Mouse (Mus musculus): Measurements from ENCODE around the gene Wdr90. TPM values are rescaled to one million over a fixed set of nuclear protein-coding genes. Genes with fewer than 3 reads are reported as not detected.
A peak's percentile ranks its signal among the peaks of the same experiment; 100 is the strongest.

The Wdr90 gene
- polyA plus RNA-seq, 1 experiment from 2014 or later = 15.1 TPM

DNA sequence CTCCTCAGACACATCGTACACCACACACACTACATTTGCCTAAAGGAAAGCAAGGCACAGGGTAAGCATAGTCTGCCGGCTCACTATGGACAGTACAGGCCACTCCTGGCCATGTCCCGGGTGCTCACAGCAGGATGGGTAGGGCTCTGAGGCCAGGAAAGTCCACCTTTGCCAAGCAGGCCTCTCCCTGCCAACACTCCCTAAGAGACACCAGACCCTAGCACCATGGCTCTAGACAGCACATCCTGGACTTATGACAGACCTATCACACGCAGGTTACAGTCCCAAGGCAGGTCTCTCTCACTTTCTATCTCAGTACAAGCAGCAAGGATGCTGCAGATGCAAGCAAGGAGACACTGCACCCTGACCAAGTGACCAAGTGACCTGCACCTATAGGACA, 18.2 kb downstream of the Wdr90 start:
- H3K9ac ChIP-seq = peak overlapping the region; percentile 95
- 86% methylated on average over 4 of the region's 4 CpGs for WGBS
- H3K27me3 ChIP-seq (replicated peaks) = no peaks in the 10 kb centered on the region
- H3K4me1 ChIP-seq = peaks cover 23% of the 10 kb centered on the region
- H3K4me2 ChIP-seq = peak overlapping the region; percentile 88
- H3K4me3 ChIP-seq = peak overlapping the region; percentile 84
- ATAC-seq (ENCODE audit: extremely low read depth, insufficient number of reproducible peaks, low FRiP score, low TSS enrichment) = no peak
- H3K27ac ChIP-seq (replicated peaks) = peak overlapping the region; percentile 88; the same call in 1 of the 2 replicates
- peaks cover 72% of the 10 kb centered on the region for H3K36me3 ChIP-seq
- no peaks in the 10 kb centered on the region for H3K9me3 ChIP-seq

- Histone ChIP-seq H3K4me1 (peaks cover 29% of the 10 kb centered on the region), H3K4me3 (no peak overlapping the region), H3K9me3 (no peaks in the 10 kb centered on the region), H3K4me2 (no peak overlapping the region), H3K27ac (replicated peaks) (no peak overlapping the region), H3K27me3 (replicated peaks) (no peaks in the 10 kb centered on the region), H3K9ac (no peak overlapping the region), H3K36me3 (peaks cover 72% of the 10 kb centered on the region)
- no peak for ATAC-seq (ENCODE audit: extremely low read depth, insufficient number of reproducible peaks, low FRiP score, low TSS enrichment)
- 80% methylated on average over 3 of the region's 3 CpGs for WGBS
Measured at GRCm38 (mm10) chr17:25842509-25842908, 18.8 kb downstream of the Wdr90 start.

GRCm38 (mm10) chr17:25841117-25841880, 20.0 kb downstream of the Wdr90 start, which contains the start of gene Gm20683:
Gm20683 (minus strand) TSS chr17:25841763.
- Histone ChIP-seq H3K4me1 (peaks cover 41% of the 10 kb centered on the region), H3K27me3 (replicated peaks) (no peaks in the 10 kb centered on the region), H3K9ac (no peak within 1 kb of the TSS), H3K36me3 (peaks cover 63% of the 10 kb centered on the region), H3K4me3 (no peak within 1 kb of the TSS), H3K27ac (replicated peaks) (no peak within 1 kb of the TSS), H3K9me3 (no peaks in the 10 kb centered on the region), H3K4me2 (no peak within 1 kb of the TSS)
- 89% methylated on average over 22 of the region's 22 CpGs for WGBS
- no peak for ATAC-seq (ENCODE audit: extremely low read depth, insufficient number of reproducible peaks, low FRiP score, low TSS enrichment)

DNA sequence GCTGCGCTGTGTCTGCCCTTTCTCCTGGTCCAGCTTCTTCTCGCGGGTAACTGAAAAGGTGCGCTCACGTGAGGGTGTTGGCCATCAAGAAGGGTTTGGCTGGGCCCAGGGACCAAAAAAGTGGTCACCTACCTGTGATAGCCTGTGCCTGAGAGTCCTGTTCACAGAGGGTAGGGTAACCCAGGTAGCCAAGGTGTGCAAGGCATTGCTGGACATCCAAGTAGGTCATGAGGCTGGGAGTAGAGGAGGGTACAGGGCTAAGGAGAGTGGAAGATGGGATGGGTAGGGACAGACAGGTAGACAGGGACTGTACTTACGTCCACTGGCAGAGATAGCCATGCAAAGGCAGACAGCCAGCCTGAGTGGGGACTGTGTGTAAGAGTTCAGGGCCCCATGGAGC, 20.8 kb downstream of the Wdr90 start:
- no peak for ATAC-seq (ENCODE audit: extremely low read depth, insufficient number of reproducible peaks, low FRiP score, low TSS enrichment)
- Histone ChIP-seq H3K9me3 (no peaks in the 10 kb centered on the region), H3K36me3 (peaks cover 62% of the 10 kb centered on the region), H3K27me3 (replicated peaks) (no peaks in the 10 kb centered on the region), H3K4me3 (no peak overlapping the region), H3K4me2 (no peak overlapping the region), H3K9ac (no peak overlapping the region), H3K27ac (replicated peaks) (no peak overlapping the region), H3K4me1 (peaks cover 49% of the 10 kb centered on the region)
- 95% methylated on average over 6 of the region's 6 CpGs for WGBS

- no peaks in the 10 kb centered on the region for H3K27me3 ChIP-seq (replicated peaks)
- H3K4me2 ChIP-seq = no peak overlapping the region
- peaks cover 68% of the 10 kb centered on the region for H3K36me3 ChIP-seq
- no peak overlapping the region for H3K4me3 ChIP-seq
- no peaks in the 10 kb centered on the region for H3K9me3 ChIP-seq
- WGBS = 82% methylated on average over 14 of the region's 14 CpGs
- H3K4me1 ChIP-seq = peaks cover 53% of the 10 kb centered on the region
- no peak for ATAC-seq (ENCODE audit: extremely low read depth, insufficient number of reproducible peaks, low FRiP score, low TSS enrichment)
- H3K9ac ChIP-seq = no peak overlapping the region
- H3K27ac ChIP-seq (replicated peaks) = no peak overlapping the region
Measured at GRCm38 (mm10) chr17:25839455-25840235, 21.7 kb downstream of the Wdr90 start.

- Histone ChIP-seq H3K36me3 (peaks cover 71% of the 10 kb centered on the region), H3K4me1 (peaks cover 58% of the 10 kb centered on the region), H3K9me3 (no peaks in the 10 kb centered on the region), H3K9ac (0 out of 2 replicates have a peak overlapping the region, but pooled peaks have one; percentile 5), H3K27ac (replicated peaks) (no peak overlapping the region), H3K27me3 (replicated peaks) (no peaks in the 10 kb centered on the region), H3K4me2 (no peak overlapping the region), H3K4me3 (no peak overlapping the region)
- ATAC-seq (ENCODE audit: extremely low read depth, insufficient number of reproducible peaks, low FRiP score, low TSS enrichment) = no peak
- 79% methylated on average over 4 of the region's 4 CpGs for WGBS
Measured at GRCm38 (mm10) chr17:25838904-25839303, 22.4 kb downstream of the Wdr90 start.

GRCm38 (mm10) chr17:25837533-25837932, 23.8 kb downstream of the Wdr90 start:
- Histone ChIP-seq H3K9ac (peak overlapping the region; percentile 84), H3K4me2 (peak overlapping the region; percentile 86), H3K4me1 (peaks cover 49% of the 10 kb centered on the region), H3K9me3 (no peaks in the 10 kb centered on the region), H3K27me3 (replicated peaks) (no peaks in the 10 kb centered on the region), H3K4me3 (peak overlapping the region; percentile 53; the same call in 1 of the 2 replicates), H3K36me3 (peaks cover 69% of the 10 kb centered on the region), H3K27ac (replicated peaks) (peak overlapping the region; percentile 74)
- 44% methylated on average over 3 of the region's 3 CpGs for WGBS
- ATAC-seq (ENCODE audit: extremely low read depth, insufficient number of reproducible peaks, low FRiP score, low TSS enrichment) = no peak

DNA sequence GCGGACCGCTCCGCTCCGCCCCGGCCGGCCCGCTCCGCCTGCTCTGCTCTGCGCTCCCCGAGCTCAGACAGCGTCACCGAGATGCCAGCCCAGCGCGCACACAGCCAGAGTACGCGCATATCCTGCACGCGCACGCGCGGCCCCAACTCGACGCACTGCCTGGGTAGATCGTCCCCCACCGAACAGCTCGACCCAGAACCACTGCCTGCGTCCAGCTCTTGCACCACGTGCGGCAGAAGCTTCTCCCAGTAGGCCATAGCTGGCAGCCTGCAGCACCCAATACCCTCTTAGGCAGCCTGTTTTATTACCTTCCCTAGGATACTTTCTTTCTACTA, 24.3 kb downstream of the Wdr90 start, which contains the start of gene Rhbdl1:
TSS of gene Rhbdl1 (minus strand) at position 220 of the 335 bp plus-strand sequence.
- no peaks in the 10 kb centered on the region for H3K9me3 ChIP-seq
- H3K27me3 ChIP-seq (replicated peaks) = no peaks in the 10 kb centered on the region
- WGBS = 2% methylated on average over 29 of the region's 29 CpGs
- H3K27ac ChIP-seq (replicated peaks) = peak within 1 kb of the TSS; percentile 74
- peaks cover 64% of the 10 kb centered on the region for H3K36me3 ChIP-seq
- ATAC-seq (ENCODE audit: extremely low read depth, insufficient number of reproducible peaks, low FRiP score, low TSS enrichment) = no peak
- H3K4me1 ChIP-seq = peaks cover 51% of the 10 kb centered on the region
- peak within 1 kb of the TSS; percentile 86 for H3K4me2 ChIP-seq
- H3K4me3 ChIP-seq = peak within 1 kb of the TSS; percentile 53
- peak within 1 kb of the TSS; percentile 84 for H3K9ac ChIP-seq

- Histone ChIP-seq H3K4me3 (peak overlapping the region; percentile 53), H3K27ac (replicated peaks) (peak overlapping the region; percentile 74), H3K27me3 (replicated peaks) (no peaks in the 10 kb centered on the region), H3K9ac (peak overlapping the region; percentile 84), H3K9me3 (no peaks in the 10 kb centered on the region), H3K36me3 (peaks cover 63% of the 10 kb centered on the region), H3K4me1 (peaks cover 56% of the 10 kb centered on the region), H3K4me2 (peak overlapping the region; percentile 86)
- WGBS = 20% methylated on average over 21 of the region's 23 CpGs
- no peak for ATAC-seq (ENCODE audit: extremely low read depth, insufficient number of reproducible peaks, low FRiP score, low TSS enrichment)
Measured at GRCm38 (mm10) chr17:25836397-25837075, 24.8 kb downstream of the Wdr90 start.

DNA sequence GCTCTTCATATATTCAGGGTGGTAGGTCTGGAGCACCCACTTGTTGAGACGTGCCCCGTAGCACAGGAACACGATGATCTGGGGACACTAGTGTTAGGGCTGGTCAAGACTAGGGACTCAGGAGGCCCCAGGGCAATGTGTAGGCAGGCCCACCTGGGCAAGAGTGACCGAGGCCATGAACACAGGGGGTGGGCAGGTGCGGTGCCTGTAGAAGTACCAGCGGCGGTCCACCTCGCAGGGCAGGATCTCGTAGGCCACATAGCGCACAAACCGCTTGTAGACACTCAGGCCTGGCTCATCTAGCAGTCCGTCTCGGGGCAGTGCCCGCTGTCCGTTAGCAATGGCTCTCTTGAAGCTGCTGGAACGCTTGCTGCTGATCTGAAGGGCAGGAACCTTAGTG, 25.5 kb downstream of the Wdr90 start:
- Histone ChIP-seq H3K4me3 (no peak overlapping the region), H3K9ac (peak overlapping the region; percentile 92; the same call in 1 of the 2 replicates)
- WGBS = 94% methylated on average over 16 of the region's 16 CpGs

DNA sequence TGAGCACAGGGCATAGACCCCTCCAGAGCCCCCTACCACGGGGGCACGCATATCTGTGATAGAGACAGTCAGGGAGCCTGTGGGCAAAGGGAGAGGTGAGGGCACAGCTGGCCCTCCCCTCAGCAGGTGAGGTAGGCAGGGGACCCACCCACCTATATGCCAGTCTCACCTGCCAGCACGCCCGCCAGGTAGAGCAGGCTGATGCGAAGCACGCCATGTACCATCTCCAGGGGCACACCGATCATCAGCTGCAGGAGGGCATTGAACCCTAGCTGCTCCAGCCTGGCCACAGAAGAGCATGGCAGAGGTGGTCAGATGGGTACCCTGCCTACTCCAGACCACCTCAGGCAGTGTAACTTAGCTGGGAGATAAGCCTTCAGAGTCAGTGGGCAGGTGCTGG, 26.0 kb downstream of the Wdr90 start:
- peak overlapping the region; percentile 74; the same call in 1 of the 2 replicates for H3K4me3 ChIP-seq
- H3K9me3 ChIP-seq = no peaks in the 10 kb centered on the region
- H3K27ac ChIP-seq (replicated peaks) = no peak overlapping the region
- H3K9ac ChIP-seq = peak overlapping the region; percentile 92
- H3K36me3 ChIP-seq = peaks cover 63% of the 10 kb centered on the region
- peaks cover 68% of the 10 kb centered on the region for H3K4me1 ChIP-seq
- H3K27me3 ChIP-seq (replicated peaks) = no peaks in the 10 kb centered on the region
- H3K4me2 ChIP-seq = peak overlapping the region; percentile 99
- 91% methylated on average over 7 of the region's 7 CpGs for WGBS
- ATAC-seq (ENCODE audit: extremely low read depth, insufficient number of reproducible peaks, low FRiP score, low TSS enrichment) = no peak

More for the DNA sequence above, 25.5 kb downstream of the Wdr90 start:
- ATAC-seq (ENCODE audit: extremely low read depth, insufficient number of reproducible peaks, low FRiP score, low TSS enrichment) = no peak
- H3K9me3 ChIP-seq = no peaks in the 10 kb centered on the region
- H3K27ac ChIP-seq (replicated peaks) = 0 out of 2 replicates have a peak overlapping the region, but pooled peaks have one; percentile 74
- no peaks in the 10 kb centered on the region for H3K27me3 ChIP-seq (replicated peaks)
- peaks cover 63% of the 10 kb centered on the region for H3K4me1 ChIP-seq
- H3K4me2 ChIP-seq = peak overlapping the region; percentile 86
- peaks cover 63% of the 10 kb centered on the region for H3K36me3 ChIP-seq

All from heart, embryonic 13.5 days (tissue).